Mouse (Mus musculus): ENCODE data around the gene Ints11. TPM values are rescaled to one million over a fixed set of nuclear protein-coding genes. Genes with fewer than 3 reads are reported as not detected.

The Ints11 gene
- total and polyA plus RNA-seq, 3 experiments, result 77.1 to 103 (median 83.9) TPM

DNA sequence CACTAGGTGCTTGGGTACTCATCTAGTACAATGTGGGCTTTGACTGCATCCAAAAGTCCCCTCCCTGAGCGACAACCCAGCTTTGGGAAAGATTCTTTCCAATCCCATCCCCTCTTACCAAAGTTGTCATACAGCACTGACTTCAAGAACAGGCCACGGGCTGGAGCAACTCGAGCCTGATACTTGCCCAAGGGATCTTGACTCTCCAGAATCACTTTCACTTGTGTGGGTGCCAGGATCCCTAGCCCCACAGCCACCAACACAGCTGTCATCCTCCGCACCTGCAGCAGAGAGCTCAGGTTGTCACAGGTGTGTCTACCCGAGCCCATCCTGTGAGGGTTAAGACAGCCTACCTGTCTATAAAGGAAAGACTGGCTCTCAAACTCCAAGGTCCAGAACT, 20.0 kb downstream of the Ints11 start:
- no peak for DNase-seq (ENCODE audit: extremely low read depth)
- H3K4me3 ChIP-seq (replicated peaks in 1 of 3; ENCODE audit: low read depth in 2 of 3, low read length in 2 of 3, poor library complexity in 1 of 3), result no peak overlapping the region
- H3K27ac ChIP-seq (ENCODE audit: insufficient read depth, low read depth), result no peak overlapping the region
- H3K79me2 ChIP-seq (replicated peaks; ENCODE audit: control insufficient read depth, extremely low read depth, insufficient read depth, poor library complexity, severe bottlenecking), result peaks cover 11% of the 10 kb centered on the region; the same call in 1 of the 2 replicates
- dilution Hi-C loops (cut with MboI; ENCODE audit: extremely low pct_ligation_motif_present, extremely low pct_unique_long_range_greater_than_20kb, low sequenced_read_pairs), result no loop called here
- no peaks in the 10 kb centered on the region for H3K9me3 ChIP-seq (replicated peaks; ENCODE audit: low read length)
- no peak overlapping the region for H3K4me2 ChIP-seq (ENCODE audit: insufficient read depth, low read depth, poor library complexity, severe bottlenecking)
- peaks cover 46 to 59% of the 10 kb centered on the region in 2 experiments for H3K36me3 ChIP-seq (replicated peaks in 1 of 2; ENCODE audit: control insufficient read depth in 1 of 2, insufficient read depth in 1 of 2, low read length in 1 of 2)
- TF ChIP-seq CHD2 (IDR thresholded peaks at IDR 0.05; ENCODE audit: low read length) (no peak), USF2 (conservative IDR thresholded peaks at IDR 0.05; ENCODE audit: low read depth, low read length) (no peak), EP300 (IDR thresholded peaks at IDR 0.05; ENCODE audit: low read length) (no peak), MAFK (IDR thresholded peaks at IDR 0.05; ENCODE audit: insufficient replicate concordance, low read length) (no peak), SMC3 (IDR thresholded peaks at IDR 0.05; ENCODE audit: low read depth, low read length) (no peak), ZMIZ1 (IDR thresholded peaks at IDR 0.05; ENCODE audit: low read depth, low read length) (no peak), TCF12 (IDR thresholded peaks at IDR 0.05; ENCODE audit: low read depth, low read length) (no peak), CHD1 (IDR thresholded peaks at IDR 0.05; ENCODE audit: low read depth, low read length) (no peak), RCOR1 (conservative IDR thresholded peaks at IDR 0.05; ENCODE audit: low read depth, low read length) (no peak), KAT2A (IDR thresholded peaks at IDR 0.05; ENCODE audit: insufficient replicate concordance, low read length) (no peak), UBTF (IDR thresholded peaks at IDR 0.05; ENCODE audit: low read depth, low read length) (no peak)
- no peaks in the 10 kb centered on the region for H3K27me3 ChIP-seq (replicated peaks)
- H3K4me1 ChIP-seq (ENCODE audit: control insufficient read depth in 1 of 2, insufficient read depth in 2 of 2), result peaks cover 16 to 33% of the 10 kb centered on the region in 2 experiments
- in situ Hi-C loops (cut with MboI; ENCODE audit: low pct_ligation_motif_present, low pct_unique_long_range_greater_than_20kb, low sequenced_read_pairs), result no loop called here
- H3K9ac ChIP-seq (ENCODE audit: insufficient read depth, low read depth), result no peak overlapping the region

DNA sequence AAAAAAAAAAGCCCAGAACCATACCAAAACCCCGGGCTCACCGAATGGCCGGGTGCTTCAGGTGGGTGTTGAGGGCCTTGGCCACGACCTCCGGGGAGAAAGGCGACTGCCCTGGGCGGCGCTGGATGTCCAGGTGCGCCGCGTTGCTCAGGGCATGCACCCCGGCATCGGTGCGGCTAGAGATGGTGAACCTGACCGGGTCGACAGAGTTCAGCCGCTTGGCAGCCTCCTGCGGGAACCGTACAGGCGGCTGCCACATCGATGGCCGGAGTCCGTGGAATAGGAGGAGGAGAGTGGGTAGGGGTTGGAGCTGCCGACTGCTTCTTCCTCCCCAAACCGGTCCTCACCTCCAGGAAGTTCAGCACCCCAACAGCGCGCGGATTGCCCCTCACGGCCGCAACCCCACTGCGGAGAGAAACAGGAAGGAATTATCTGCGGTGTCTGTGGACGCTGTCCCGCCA, 21.7 kb downstream of the Ints11 start:
- in situ Hi-C loops (cut with MboI; ENCODE audit: low pct_ligation_motif_present, low pct_unique_long_range_greater_than_20kb, low sequenced_read_pairs), result loop anchor here (5.0 kb wide), 1 partner anchor 51 kb away; the partner anchor contains the start of gene Ube2j2
- peak overlapping the region; percentile 67 for H3K9ac ChIP-seq (ENCODE audit: insufficient read depth, low read depth)
- H3K9me3 ChIP-seq (replicated peaks; ENCODE audit: low read length), result no peaks in the 10 kb centered on the region
- TF ChIP-seq USF2 (conservative IDR thresholded peaks at IDR 0.05; ENCODE audit: low read depth, low read length), result no peak
- no peak for TF ChIP-seq NELFE (IDR thresholded peaks at IDR 0.05; ENCODE audit: low read depth, low read length)
- TF ChIP-seq HCFC1 (IDR thresholded peaks at IDR 0.05; ENCODE audit: low read depth, low read length), result no peak
- no peak for TF ChIP-seq E2F4 (IDR thresholded peaks at IDR 0.05; ENCODE audit: insufficient replicate concordance, low read depth, low read length)
- no peak for TF ChIP-seq ZNF384 (IDR thresholded peaks at IDR 0.05; ENCODE audit: low read depth, low read length)
- no peak for TF ChIP-seq CHD2 (IDR thresholded peaks at IDR 0.05; ENCODE audit: low read length)
- TF ChIP-seq CHD1 (IDR thresholded peaks at IDR 0.05; ENCODE audit: low read depth, low read length), result no peak
- TF ChIP-seq GABPA (IDR thresholded peaks at IDR 0.05; ENCODE audit: insufficient replicate concordance, low read depth, low read length), result no peak
- no peak for TF ChIP-seq CTCF (conservative IDR thresholded peaks at IDR 0.05 in 1 of 2, IDR thresholded peaks at IDR 0.05 in 1 of 2; ENCODE audit: low read depth in 2 of 2, low read length in 2 of 2)
- no peak for TF ChIP-seq POLR2A (IDR thresholded peaks at IDR 0.05; ENCODE audit: low read depth, low read length)
- no peak for TF ChIP-seq RAD21 (IDR thresholded peaks at IDR 0.05; ENCODE audit: low read depth, low read length)
- no peak for TF ChIP-seq SIN3A (IDR thresholded peaks at IDR 0.05; ENCODE audit: low read length)
- no peak for TF ChIP-seq SMC3 (IDR thresholded peaks at IDR 0.05; ENCODE audit: low read depth, low read length)
- no peak for TF ChIP-seq TBP (conservative IDR thresholded peaks at IDR 0.05; ENCODE audit: low read depth, low read length)
- TF ChIP-seq PAX5 (IDR thresholded peaks at IDR 0.05; ENCODE audit: low read length), result no peak
- TF ChIP-seq MAZ (IDR thresholded peaks at IDR 0.05; ENCODE audit: low read depth, low read length), result no peak
- no peak for DNase-seq (ENCODE audit: extremely low read depth)
- H3K27me3 ChIP-seq (replicated peaks), result no peaks in the 10 kb centered on the region
- peak overlapping the region; percentile 71 to 86 (median 78) for H3K4me3 ChIP-seq (replicated peaks in 1 of 3; ENCODE audit: low read depth in 2 of 3, low read length in 2 of 3, poor library complexity in 1 of 3)
- H3K27ac ChIP-seq (ENCODE audit: insufficient read depth, low read depth), result no peak overlapping the region
- peaks cover 32 to 50% of the 10 kb centered on the region in 2 experiments for H3K36me3 ChIP-seq (replicated peaks in 1 of 2; ENCODE audit: control insufficient read depth in 1 of 2, insufficient read depth in 1 of 2, low read length in 1 of 2)
- dilution Hi-C loops (cut with MboI; ENCODE audit: extremely low pct_ligation_motif_present, extremely low pct_unique_long_range_greater_than_20kb, low sequenced_read_pairs), result no loop called here
- H3K79me2 ChIP-seq (replicated peaks; ENCODE audit: control insufficient read depth, extremely low read depth, insufficient read depth, poor library complexity, severe bottlenecking), result peaks cover 13% of the 10 kb centered on the region; the same call in 1 of the 2 replicates
- H3K4me1 ChIP-seq (ENCODE audit: control insufficient read depth in 1 of 2, insufficient read depth in 2 of 2), result peaks cover 27 to 51% of the 10 kb centered on the region in 2 experiments
- peak overlapping the region; percentile 73 for H3K4me2 ChIP-seq (ENCODE audit: insufficient read depth, low read depth, poor library complexity, severe bottlenecking)

Measured in CH12.LX (cell line).